Mouse (Mus musculus): ENCODE measurements at regions not wholly inside any gene's neighbourhood (a gene's known extent, or its start where the extent isn't known, plus 50 kb on each side); places are given as distances from the start of the nearest gene placed in this dataset.

- TF ChIP-seq GATA1 (IDR thresholded peaks at IDR 0.05; ENCODE audit: borderline replicate concordance, low read length): no peak
- no peak for TF ChIP-seq FLI1 (IDR thresholded peaks at IDR 0.05; ENCODE audit: low read length)
Observed at GRCm38 (mm10) chr12:96228714-96229113, 536.7 kb downstream of the Flrt2 start.

All from megakaryocyte, embryonic 14.5 days (primary cell).